Mouse (Mus musculus): ENCODE results near the gene Gng3. TPM values are rescaled to one million over a fixed set of nuclear protein-coding genes. Genes with fewer than 3 reads are reported as not detected.
"Not testable (repeated sequence)": the region's sequence is repeated elsewhere in the genome, so short reads cannot be mapped to it uniquely, and the experiment has no call there.

Gng3 gene
- 0.29 and 0.44 TPM in 2 replicates for polyA plus RNA-seq (2012; rRNA removed)

DNA sequence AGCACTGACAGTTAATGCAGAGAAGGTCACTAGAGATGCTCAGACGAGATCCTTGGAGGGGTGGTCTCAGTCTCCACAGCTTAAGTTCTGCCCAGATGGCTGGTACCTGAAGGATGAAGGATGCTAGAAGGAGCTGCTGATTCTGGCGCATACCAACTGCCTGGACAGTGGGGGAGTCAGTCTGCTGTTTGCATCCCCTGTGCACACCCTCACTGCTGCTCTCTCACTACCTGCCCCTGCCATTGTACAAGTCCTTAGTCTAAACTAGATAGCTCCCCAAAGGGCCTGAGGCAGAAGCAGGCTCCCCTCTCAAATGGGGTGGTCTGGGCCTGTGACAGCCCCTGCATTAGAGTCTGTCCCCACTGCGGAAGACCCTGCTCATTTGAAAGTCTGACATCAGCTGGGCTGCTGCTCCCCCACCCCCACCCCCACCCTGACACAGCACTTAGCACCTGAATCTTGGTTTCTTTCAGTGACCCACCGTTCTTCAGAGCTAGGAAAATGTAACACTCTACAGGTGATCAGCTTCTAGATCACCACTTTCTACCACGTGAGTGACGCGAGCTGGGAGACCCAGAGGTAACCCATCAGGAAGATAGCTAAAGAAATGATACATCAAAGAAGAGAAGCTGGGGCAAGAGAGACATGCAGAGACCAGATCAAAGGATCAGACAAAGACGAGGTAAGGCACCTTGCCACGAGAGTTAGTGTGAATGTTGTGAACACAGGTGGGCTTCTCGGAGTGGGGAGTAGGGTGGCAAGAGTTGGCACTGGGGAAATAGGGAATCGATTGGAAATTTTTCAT, at the start of gene Gng3:
Gng3 (minus strand) TSS at position 92 of the 805 bp plus-strand sequence.
- no peak for DNase-seq (ENCODE audit: low spot score)

DNA sequence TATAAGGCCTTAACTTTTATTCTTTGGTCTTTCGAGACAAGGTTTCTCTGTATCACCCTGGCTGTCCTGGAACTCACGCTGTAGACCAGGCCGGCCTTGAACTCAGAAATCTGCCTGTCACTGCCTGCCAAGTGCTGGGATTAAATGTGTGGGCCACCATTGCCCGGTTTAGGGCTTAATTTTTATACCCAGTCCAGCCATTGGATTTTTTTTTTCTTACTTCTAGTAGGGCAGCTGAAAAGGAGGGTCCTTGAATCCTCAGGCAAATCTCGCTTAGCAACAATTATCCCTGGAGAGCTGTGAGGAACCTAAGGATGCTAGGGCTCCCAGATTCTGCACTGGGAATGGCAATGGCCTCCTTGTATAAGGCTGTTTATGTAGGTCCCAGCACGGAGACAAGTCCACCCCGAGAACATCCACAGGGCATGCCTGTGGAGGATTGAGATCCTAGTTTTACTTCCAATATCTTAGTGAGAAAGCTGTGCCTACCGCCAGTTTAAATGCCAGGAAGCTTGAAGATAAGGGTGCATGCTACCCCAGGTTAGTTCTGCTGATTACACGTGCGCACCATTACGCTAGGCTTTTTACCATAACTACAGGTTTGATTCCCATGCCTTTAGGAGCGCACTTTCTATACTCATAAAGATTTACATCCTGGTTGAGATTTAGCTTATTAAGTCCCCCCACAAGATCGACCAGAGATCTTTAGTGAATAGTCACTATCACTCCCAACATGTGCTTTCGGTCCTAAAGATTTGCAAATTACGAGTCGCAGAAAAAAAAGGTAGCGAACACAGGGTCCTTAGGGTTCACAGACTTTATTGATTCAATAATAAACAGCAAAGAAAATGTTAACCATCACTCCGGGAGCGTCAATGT, 48.8 kb upstream of the Gng3 start:
- DNase-seq (ENCODE audit: low spot score) = no peak

- no peak for DNase-seq (ENCODE audit: low spot score)
Observed at GRCm38 (mm10) chr19:8886916-8887584, 48.1 kb upstream of the Gng3 start.

- DNase-seq (ENCODE audit: low spot score) = no peak
Observed at GRCm38 (mm10) chr19:8883616-8884015, 44.6 kb upstream of the Gng3 start, which contains the start of the genes Lbhd1 and Gm49403. Lbhd1 (plus strand) TSS chr19:8883732. Gm49403 (plus strand) TSS chr19:8883930.

DNA sequence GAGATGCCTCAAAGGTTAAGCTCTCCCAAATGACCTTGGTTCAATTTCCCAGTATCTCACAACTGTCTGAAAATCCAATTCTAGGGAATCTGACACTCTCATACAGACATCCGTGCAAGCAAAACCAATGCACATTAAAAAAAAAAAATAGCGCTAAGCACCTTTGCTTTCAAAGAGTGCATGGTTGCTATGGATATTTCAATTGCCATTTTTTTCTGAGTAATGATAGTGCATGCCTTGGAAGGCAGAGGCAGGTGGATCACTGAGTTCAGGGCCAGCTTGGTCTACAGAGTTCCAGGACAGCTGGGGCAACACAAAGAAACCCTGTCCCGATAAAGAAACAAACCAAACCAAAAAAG, 42.0 kb upstream of the Gng3 start:
- no peak for DNase-seq (ENCODE audit: low spot score)

DNA sequence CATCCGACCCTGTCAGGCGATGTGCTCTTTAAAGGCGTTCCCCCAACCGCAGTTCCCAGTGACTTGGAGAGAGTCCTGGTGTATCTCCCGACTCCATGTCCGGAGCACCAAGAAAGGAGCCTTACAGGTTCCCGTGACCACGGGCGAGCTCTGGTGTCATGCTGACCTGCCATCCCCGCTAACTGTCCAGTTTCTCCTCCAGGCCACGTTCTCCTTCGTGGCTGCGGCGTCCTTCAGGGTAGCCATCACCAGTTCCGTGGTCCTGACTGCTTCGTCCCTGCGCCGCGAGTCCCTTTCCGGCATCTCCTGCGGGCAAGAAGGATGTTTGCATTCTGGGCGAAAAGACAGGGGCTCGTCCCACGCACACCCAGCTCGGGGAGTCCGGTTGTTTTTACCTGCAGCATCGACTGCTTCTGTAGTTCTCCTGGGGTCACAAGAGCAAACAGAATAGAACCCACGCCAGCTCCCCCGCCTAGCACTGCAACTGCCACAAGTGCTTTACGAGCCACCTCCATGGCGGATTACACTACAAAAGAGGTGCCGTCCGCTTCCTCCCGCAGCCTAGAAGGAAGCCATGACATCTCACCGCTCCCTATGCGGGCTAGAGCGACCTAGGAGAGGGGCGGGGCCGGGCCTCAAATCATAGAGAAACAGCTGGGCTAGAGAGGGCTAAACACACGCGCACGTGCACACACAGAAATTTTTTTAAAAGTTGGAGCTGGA, 41.5 kb upstream of the Gng3 start, which contains the start of gene Uqcc3:
Uqcc3 (minus strand) TSS at position 613 of the 723 bp plus-strand sequence.
- peak; percentile 79 for DNase-seq (ENCODE audit: low spot score)

GRCm38 (mm10) chr19:8875031-8875430, 36.0 kb upstream of the Gng3 start:
- no peak for DNase-seq (ENCODE audit: low spot score)

DNA sequence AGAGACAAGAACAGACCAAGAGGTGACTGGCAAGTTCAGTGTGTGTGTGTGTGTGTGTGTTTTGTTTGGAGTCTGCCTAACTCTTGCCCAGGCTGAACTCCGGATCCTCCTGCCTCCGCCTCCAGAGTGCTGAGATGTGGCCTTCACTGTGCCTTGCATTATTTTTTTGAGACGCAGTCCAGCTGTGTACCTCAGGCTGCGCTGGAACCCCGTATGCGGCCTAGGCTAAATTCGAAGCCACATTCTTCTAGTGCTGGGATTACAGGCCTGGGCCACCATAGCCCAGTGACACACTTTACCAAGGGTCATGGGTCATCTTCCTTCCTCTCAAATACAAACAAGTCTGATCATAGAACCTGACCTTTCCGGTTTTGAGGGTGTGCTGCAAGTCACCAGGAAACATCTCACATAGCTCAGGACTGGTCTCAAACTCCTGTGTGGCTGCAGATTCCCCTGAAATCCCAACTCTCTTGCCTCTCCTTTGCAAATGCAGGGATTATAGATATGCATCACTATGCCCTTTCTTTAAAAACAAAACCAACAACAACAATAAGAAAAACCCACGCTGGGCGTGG, 33.4 kb upstream of the Gng3 start:
- DNase-seq (ENCODE audit: low spot score) = no peak

GRCm38 (mm10) chr19:8871267-8872186, 32.5 kb upstream of the Gng3 start, which contains the start of gene Ubxn1:
Ubxn1 (plus strand) TSS chr19:8871496.
- DNase-seq (ENCODE audit: low spot score) = peak; percentile 96

GRCm38 (mm10) chr19:8870838-8871237, 31.8 kb upstream of the Gng3 start:
- DNase-seq (ENCODE audit: low spot score) = no peak

DNA sequence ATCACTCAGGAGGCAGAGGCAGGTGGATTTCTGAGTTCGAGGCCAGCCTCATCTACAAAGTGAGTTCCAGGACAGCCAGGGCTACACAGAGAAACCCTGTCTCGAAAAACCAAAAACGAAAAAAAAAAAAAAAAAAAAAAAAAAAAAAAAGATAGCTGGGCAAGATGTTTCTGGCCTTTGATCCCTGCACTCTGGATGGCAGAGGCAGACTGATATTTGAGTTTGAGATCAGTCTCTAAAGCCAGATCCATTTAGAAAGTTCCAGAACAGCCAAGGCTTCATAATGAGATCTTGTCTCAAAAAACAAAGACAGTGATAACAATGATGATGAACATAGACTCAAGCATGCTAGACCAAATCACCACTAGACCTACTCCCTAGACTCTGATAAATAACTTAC, 31.4 kb upstream of the Gng3 start:
- DNase-seq (ENCODE audit: low spot score) = not testable (repeated sequence)

DNA sequence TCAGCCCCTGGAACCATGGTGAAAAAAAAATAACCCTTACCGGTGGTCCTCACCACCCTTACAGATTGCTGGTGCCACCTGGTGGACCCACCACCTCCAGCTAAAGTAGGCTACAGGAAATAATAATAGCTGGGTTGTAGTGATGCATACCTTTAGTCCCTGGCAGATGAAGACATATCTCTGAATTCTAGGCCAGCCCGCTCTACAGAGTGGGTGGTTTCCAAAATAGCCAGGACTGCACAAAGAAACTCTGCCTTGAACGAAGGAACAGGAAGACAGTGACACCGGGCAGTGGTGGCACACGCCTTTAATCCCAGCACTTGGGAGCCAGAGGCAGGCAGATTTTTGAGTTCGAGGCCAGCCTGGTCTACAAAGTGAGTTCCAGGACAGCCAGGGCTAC, 25.3 kb upstream of the Gng3 start:
- no peak for DNase-seq (ENCODE audit: low spot score)

- DNase-seq (ENCODE audit: low spot score) = no peak
Observed at GRCm38 (mm10) chr19:8859018-8859417, 20.0 kb upstream of the Gng3 start.

- DNase-seq (ENCODE audit: low spot score) = no peak
Observed at GRCm38 (mm10) chr19:8857689-8858088, 18.7 kb upstream of the Gng3 start.

GRCm38 (mm10) chr19:8853117-8853516, 14.1 kb upstream of the Gng3 start:
- no peak for DNase-seq (ENCODE audit: low spot score)

DNA sequence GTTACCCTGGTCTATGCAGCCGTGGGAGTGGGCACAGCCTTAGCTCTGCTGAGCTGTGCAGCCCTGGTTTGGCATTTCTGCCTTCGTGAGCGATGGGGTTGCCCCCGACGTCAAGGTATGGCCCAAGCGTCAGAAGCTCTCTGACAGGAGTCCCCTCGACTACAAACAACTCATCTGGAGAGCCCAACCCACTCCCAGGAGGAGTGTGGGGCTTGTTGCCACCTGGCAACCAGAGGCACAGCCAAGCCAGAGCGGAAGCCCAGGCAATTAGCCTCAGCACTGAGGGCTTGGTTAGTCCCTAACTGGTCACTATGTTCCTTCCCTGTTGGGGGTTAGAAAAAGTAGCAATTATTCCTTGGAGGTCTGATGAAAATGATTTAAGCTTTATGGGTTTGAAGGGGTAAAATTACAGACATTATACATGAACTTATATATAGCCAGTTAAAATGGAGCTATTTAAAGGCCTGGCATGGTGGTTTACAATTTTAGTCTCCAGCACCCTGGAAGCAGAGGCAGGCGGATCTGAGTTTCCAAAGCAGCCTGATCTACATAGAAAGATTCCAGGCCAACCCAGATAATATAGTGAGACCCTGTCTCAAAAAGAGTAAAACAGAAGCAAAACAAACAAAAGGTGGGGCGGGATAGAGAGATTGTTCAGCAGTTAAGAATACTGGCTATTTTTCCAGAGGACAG, 13.4 kb upstream of the Gng3 start:
- DNase-seq (ENCODE audit: low spot score) = no peak

DNA sequence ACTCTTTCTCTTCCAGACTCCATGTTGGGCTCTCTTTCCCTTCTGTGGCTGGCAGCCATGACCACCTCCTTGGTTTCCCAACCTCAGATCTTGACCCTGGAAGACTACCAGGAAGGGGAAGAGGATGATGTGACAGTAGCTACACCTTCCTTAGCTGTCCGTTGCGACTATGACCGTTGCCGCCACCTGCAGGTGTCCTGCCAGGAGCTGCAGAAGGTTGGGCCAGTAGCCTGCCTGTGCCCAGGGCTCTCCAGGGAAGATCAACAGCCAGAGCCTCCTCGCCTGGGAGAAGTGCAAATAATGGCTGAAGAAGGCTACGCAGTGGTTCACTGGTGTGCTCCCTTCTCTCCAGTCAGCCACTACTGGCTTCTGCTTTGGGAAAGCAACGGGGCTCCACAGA, 12.6 kb upstream of the Gng3 start:
- no peak for DNase-seq (ENCODE audit: low spot score)

DNA sequence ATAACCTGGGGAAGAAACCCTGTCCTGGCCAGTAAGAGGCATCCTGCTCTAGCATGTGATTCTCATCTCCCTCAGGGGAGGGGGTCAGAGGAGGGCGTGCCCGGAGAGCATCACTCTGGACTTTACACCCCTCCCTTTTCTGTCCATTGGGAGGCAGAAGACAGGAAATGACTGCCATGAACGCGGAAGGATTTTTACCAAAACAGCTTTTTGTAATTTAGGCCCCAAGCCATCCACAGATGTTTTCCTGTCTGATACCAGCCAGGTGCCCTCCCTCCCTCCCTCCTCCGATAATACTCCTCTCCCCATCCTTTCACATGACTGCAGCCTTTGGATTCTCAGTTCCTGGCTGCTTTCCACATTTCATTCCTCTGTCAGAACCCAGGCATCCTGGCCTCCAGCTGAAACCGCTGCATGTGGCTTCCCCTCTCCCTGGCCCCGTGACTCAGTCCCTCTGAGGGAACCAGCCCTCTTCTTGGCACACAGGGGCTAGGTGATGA, 11.5 kb upstream of the Gng3 start, which contains the start of gene Lrrn4cl:
Lrrn4cl (plus strand) TSS at position 367 of the 500 bp plus-strand sequence.
- no peak for DNase-seq (ENCODE audit: low spot score)

DNA sequence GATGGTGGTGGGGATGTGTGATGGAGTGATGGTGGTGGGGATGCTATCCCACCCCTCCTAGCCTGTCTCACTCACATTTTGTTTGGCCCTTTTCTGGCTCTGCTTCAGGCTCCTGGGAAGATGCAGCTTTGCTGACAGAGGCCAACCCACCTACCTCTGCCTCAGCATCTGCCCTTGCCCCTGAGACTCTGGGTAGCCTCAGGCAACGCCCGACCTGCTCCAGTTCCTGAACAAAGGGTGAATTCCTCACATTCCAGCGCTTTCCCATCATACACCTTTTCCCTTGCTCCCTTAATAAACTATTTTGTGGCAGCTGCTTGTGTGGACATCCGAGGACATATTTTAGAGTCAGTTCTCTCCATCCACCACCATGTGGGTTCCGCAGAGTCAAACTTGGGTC, 9.4 kb upstream of the Gng3 start:
- no peak for DNase-seq (ENCODE audit: low spot score)

All from urinary bladder, adult 2 months (tissue).